Mouse (Mus musculus) naive thymus-derived CD4-positive, alpha-beta T cell, adult 2 months (primary cell): ENCODE measurements around the gene Ermard.
"Not testable (repeated sequence)": the region's sequence is repeated elsewhere in the genome, so short reads cannot be mapped to it uniquely, and the experiment has no call there.

Source experiments
- DNase-seq: peaks from one replicate; pipeline ENCODE4 v3.0.0-alpha.2; 2011; ENCODE audit warnings: low read depth

The Ermard gene

DNA sequence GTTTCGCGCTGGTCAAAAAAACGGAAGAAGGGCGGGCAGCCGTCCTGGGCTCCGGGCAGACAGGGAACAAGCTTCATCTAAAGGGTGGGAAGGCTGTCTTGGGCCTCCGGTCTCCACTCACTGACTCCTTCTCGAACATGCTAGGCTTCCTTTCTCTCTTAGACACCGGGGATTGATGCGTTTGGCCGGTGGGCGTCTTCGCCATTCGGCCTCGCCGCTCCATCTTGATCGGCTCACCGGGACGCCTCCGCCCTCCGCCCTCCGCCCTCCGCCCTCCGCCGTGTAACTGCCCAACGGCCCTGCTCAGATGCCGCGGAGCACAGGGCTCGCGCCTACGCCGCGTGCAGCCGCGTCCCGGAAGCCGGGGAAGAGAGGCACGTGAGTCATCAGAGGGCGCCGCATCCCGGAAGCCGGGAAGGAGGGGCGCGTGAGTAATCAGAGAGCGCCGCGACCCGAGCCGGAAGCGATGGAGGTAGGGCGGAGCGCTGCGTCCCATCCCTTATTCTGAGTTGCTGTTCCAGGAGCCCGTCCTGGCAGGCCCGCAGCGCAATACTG, at the start of gene Ermard, which contains the start of the genes Tcte3 and Gm3448:
Gene Ermard, plus strand, starts transcription at position 34 of the 555 bp plus-strand sequence.
Gene Tcte3, minus strand, starts transcription at position 314 of the 555 bp plus-strand sequence.
Gene Gm3448, minus strand, starts transcription at position 363 of the 555 bp plus-strand sequence.
- not testable (repeated sequence) for DNase-seq

DNA sequence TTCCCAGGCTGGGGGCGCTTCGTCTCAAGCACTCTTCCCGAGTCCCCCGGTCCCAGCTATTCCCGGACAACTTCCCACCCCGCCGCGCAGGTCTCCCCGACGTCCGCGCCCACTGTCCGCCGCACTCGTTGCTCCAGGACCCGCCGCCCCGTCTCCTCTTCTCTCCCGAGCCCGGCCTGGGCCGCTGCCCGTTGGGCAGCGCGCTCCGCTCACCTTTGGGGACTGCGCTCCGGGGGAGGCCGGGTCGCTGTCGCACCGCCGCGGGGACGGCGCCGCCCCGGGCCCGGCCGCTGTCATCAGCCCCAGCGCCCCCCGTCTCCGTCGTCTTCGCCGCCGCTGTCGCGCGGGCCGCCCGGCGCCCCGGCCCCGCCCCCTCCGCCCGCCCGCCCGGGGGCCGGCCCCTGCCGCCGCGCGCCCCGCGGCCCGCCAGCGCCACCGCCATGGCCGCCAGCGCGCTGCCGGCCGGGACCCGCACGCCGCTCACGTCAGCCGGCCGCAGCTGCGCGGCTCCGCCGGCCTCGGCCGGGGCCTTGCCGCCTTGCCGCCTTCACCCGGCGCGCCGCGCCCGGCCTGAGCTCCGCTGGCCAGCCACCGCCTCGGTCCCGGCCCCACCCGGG, 48.4 kb upstream of the Ermard start:
- not testable (repeated sequence) for DNase-seq

DNA sequence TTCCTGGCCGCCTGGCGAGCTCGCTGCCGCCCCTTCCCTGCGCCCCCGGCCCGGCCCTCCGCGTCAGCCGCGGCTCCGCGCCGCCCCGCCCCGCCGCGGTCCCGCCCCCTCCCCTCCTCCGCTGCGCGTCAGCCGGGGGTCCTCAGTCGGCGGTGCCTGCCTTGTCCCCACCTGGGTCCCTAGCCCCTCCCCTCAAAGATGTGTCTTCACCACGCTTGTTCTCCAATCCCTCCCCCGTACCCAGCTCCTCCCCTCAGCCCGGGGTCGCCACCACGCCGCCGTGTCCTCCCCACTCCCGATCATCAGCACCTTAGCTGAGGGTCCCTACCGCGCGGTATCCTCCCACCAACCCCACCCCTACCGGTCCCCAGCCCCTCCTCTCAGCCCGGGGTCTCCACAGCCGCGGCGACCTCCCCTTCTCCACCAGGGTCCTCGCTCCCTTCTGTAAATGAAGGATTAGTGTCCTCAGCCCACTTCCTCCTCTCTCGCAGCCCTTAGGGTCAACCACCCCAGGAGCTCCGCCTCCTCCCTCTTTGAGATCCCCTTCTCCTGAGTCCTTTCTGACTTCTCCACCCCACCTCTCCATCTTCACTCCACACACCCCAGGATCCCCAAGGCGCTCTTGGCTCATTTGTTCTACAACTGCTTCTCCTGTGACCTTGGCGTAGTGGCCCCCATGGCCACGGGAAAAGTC, 47.7 kb upstream of the Ermard start:
- DNase-seq: not testable (repeated sequence)

DNA sequence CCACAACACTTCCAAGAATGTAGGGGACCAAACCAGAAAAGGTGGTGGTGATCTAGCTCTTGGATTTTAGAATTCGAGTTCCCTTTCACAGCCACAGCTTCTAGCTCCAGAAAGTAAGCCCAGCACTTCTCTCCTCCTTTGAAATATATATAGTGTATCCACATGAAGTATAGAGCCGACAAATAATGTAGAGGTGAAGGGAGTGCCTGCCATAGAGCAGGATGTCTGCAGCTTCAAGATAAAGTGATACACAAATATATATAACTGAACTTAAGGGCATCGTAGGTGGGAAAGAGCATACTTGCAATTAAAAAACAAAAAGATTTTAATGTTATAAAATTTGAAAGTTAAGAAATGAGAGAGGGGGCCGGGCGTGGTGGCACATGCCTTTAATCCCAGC, 46.9 kb upstream of the Ermard start:
- not testable (repeated sequence) for DNase-seq

DNA sequence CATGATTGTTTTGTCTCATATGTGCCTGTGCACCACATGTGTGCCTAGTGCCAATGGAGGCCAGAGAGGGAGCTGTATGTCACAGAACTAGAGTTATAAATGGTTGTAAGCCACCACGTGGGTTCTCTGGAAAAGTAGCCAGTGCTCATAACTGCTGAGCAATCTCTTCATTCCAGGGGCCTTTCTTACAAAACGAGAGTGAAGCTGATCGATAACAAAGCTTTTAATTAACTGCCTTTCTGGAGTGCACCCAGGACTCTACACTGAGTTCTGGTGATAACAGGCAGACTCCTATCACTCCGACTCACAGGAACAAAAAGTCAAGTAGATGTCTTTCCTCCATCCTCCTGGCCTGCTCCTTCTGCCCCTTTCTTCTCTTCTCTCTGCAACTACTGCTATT, 41.0 kb upstream of the Ermard start:
- not testable (repeated sequence) for DNase-seq

DNA sequence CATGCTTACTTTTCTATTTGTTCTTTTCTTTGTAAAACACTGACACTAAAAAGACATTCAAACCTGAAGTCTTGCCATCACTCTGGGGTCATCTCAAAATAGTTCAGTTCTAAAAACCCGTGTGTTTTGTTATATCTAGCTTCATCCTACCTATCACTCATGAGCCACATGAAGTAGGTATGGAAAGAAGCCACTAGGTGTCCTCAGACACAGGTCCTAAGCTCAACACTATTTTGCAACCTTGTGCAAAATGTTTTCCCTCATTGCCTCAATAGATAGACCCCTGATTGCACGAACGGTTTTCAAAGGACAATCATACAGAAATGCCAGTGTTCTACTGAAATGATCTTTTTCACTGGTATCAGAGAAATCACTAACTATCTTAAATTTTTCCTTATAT, 31.9 kb upstream of the Ermard start:
- DNase-seq: not testable (repeated sequence)

DNA sequence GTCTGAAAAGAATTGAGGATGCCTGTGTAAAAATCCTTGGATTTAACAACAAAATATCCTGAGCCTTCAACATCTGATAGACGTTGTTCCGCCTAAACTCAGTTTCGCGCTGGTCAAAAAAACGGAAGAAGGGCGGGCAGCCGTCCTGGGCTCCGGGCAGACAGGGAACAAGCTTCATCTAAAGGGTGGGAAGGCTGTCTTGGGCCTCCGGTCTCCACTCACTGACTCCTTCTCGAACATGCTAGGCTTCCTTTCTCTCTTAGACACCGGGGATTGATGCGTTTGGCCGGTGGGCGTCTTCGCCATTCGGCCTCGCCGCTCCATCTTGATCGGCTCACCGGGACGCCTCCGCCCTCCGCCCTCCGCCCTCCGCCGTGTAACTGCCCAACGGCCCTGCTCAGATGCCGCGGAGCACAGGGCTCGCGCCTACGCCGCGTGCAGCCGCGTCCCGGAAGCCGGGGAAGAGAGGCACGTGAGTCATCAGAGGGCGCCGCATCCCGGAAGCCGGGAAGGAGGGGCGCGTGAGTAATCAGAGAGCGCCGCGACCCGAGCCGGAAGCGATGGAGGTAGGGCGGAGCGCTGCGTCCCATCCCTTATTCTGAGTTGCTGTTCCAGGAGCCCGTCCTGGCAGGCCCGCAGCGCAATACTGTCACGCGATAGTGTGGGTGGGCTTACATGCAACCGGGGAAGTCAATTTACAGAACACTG, 31.1 kb upstream of the Ermard start, which contains the start of gene Gm3435:
Gene Gm3435, plus strand, starts transcription at position 471 of the 708 bp plus-strand sequence.
- not testable (repeated sequence) for DNase-seq

DNA sequence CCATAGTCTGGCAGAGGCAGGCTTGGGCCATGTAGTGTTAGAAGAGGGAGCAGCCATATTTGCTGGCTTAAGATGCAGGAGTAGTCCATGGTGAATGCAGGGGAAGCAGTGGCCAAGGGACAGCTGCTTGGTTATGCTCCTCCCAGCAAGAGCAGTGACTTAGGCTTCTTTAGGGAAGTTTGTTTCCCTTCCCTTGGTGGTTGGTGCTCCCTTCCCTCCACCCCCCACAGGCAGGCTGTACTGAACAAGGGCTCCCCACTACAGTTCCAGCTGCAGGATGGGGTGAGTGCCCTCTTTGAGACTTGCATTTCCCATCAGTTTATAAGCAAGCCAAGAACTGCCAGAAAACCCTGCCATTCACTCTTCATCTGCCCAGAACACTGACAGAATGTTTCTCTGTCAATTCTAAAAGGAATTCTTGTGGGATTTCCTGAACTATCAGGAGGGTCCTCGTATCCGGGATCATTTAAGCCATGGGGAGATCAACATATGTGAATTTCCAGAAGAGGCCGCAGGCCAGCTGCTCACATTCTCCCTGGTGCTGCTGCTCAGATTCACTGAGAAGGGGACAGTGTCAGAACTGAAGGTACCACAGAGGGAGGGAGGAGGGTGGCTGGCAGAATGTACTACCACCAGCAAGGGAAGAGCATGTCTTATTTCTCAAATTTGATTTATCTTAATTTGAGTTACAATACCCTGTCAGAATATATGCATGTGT, 19.3 kb upstream of the Ermard start:
- DNase-seq: not testable (repeated sequence)

DNA sequence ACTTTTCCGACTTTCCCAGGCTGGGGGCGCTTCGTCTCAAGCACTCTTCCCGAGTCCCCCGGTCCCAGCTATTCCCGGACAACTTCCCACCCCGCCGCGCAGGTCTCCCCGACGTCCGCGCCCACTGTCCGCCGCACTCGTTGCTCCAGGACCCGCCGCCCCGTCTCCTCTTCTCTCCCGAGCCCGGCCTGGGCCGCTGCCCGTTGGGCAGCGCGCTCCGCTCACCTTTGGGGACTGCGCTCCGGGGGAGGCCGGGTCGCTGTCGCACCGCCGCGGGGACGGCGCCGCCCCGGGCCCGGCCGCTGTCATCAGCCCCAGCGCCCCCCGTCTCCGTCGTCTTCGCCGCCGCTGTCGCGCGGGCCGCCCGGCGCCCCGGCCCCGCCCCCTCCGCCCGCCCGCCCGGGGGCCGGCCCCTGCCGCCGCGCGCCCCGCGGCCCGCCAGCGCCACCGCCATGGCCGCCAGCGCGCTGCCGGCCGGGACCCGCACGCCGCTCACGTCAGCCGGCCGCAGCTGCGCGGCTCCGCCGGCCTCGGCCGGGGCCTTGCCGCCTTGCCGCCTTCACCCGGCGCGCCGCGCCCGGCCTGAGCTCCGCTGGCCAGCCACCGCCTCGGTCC, 17.0 kb upstream of the Ermard start:
- DNase-seq: not testable (repeated sequence)

DNA sequence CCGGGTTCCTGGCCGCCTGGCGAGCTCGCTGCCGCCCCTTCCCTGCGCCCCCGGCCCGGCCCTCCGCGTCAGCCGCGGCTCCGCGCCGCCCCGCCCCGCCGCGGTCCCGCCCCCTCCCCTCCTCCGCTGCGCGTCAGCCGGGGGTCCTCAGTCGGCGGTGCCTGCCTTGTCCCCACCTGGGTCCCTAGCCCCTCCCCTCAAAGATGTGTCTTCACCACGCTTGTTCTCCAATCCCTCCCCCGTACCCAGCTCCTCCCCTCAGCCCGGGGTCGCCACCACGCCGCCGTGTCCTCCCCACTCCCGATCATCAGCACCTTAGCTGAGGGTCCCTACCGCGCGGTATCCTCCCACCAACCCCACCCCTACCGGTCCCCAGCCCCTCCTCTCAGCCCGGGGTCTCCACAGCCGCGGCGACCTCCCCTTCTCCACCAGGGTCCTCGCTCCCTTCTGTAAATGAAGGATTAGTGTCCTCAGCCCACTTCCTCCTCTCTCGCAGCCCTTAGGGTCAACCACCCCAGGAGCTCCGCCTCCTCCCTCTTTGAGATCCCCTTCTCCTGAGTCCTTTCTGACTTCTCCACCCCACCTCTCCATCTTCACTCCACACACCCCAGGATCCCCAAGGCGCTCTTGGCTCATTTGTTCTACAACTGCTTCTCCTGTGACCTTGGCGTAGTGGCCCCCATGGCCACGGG, 16.4 kb upstream of the Ermard start:
- DNase-seq: not testable (repeated sequence)

DNA sequence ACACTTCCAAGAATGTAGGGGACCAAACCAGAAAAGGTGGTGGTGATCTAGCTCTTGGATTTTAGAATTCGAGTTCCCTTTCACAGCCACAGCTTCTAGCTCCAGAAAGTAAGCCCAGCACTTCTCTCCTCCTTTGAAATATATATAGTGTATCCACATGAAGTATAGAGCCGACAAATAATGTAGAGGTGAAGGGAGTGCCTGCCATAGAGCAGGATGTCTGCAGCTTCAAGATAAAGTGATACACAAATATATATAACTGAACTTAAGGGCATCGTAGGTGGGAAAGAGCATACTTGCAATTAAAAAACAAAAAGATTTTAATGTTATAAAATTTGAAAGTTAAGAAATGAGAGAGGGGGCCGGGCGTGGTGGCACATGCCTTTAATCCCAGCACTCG, 15.5 kb upstream of the Ermard start:
- DNase-seq: not testable (repeated sequence)

DNA sequence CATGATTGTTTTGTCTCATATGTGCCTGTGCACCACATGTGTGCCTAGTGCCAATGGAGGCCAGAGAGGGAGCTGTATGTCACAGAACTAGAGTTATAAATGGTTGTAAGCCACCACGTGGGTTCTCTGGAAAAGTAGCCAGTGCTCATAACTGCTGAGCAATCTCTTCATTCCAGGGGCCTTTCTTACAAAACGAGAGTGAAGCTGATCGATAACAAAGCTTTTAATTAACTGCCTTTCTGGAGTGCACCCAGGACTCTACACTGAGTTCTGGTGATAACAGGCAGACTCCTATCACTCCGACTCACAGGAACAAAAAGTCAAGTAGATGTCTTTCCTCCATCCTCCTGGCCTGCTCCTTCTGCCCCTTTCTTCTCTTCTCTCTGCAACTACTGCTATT, 9.6 kb upstream of the Ermard start:
- DNase-seq: not testable (repeated sequence)

DNA sequence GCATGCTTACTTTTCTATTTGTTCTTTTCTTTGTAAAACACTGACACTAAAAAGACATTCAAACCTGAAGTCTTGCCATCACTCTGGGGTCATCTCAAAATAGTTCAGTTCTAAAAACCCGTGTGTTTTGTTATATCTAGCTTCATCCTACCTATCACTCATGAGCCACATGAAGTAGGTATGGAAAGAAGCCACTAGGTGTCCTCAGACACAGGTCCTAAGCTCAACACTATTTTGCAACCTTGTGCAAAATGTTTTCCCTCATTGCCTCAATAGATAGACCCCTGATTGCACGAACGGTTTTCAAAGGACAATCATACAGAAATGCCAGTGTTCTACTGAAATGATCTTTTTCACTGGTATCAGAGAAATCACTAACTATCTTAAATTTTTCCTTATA, 553 bp upstream of the Ermard start:
- not testable (repeated sequence) for DNase-seq

DNA sequence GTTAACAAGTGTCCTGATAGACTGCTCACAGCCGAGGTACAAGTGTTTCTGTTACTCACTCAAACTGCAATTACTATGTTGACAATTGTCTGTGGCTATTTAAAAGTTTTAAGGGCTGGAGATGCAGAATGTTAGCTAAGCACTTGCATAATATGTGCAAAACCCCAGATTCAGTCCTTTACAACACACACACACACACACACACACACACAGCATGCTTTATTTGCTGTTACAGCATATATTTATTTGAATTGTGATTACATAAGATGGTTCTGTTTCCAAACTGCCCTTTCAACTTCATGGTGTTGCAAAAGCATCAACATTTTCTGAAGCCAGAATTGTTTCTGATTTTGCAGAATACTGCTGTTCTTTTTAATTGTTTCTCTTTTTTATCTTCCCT, 9.3 kb downstream of the Ermard start:
- DNase-seq: not testable (repeated sequence)

DNA sequence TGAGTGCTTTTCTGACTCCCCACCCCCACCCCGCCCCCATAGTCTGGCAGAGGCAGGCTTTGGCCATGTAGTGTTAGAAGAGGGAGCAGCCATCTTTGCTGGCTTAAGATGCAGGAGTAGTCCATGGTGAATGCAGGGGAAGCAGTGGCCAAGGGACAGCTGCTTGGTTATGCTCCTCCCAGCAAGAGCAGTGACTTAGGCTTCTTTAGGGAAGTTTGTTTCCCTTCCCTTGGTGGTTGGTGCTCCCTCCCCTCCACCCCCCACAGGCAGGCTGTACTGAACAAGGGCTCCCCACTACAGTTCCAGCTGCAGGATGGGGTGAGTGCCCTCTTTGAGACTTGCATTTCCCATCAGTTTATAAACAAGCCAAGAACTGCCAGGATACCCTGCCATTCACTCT, 11.8 kb downstream of the Ermard start:
- not testable (repeated sequence) for DNase-seq

DNA sequence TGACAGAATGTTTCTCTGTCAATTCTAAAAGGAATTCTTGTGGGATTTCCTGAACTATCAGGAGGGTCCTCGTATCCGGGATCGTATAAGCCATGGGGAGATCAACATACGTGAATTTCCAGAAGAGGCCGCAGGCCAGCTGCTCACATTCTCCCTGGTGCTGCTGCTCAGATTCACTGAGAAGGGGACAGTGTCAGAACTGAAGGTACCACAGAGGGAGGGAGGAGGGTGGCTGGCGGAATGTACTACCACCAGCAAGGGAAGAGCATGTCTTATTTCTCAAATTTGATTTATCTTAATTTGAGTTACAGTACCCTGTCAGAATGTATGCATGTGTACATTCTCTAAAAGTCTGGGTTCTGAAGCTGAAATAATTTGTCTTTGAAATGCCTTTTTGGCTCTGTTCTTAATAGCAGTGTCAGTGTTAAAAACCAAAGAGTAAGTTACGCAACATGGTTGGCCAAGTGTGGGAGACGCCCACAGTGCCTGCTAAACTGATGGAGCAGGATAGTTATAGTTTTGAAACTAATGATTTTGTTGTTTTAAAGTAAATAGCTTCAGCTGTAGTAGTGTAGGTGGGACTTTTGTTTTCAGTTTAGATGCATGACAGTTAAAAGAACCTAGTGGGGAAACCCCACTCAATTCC, 12.3 kb downstream of the Ermard start:
- not testable (repeated sequence) for DNase-seq

DNA sequence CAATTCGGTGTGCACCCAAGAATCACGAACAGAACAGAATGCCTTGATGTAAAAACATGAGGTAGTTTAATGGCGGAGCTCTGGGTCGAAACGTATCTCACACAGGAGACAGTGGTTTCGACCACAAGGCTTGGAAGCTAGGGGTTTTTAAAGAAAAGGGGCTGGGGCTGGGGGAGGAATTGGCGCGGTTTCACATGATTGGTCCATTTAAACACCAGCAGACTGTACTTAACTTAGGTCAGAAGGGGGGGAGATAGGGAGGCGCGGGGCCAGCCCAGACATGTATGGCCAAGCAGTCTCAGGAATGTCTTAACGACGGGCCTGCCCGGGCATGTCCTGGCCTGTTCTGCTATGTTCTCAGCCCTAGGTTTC, 12.8 kb downstream of the Ermard start:
- DNase-seq: not testable (repeated sequence)

DNA sequence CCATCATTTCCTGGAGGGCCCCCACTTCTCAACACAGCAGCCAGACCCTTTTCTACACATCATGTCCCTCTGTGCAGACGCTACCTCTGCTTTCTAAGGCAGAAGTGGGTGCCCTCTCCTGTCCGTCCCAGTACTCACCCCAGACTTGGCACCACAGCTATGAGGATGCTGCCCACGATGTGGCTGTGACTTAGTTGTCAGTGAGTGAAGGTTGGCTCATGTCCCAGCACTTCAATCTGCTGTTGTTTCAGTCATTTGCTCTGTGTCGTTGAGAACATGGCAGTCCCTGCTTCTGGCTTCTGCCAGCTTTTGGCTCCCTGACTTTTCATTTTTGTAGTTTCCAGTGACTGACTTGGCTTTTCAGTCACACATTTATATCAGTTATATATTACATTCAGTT, 14.9 kb downstream of the Ermard start:
- no peak for DNase-seq

DNA sequence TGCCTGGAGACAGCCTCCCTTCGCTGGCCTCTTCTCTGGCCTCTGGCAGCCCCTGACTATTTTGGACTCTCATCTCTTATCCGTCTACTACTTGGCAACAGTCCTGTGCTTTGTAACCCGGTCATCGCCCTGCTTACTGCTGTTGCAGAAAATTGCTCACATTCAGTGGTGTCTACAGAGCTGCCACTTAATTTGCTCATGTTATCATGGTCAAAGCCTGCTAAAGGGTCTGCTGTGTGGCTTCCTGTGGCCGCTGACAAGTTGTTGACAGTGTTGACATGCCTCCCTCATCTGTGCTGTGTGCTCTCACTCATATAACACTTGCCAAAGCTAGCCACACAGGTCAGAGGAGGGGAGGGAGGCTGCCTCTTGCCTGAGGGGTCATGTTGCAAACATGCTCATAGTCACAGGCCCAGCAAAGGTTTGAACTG, 17.2 kb downstream of the Ermard start:
- no peak for DNase-seq

DNA sequence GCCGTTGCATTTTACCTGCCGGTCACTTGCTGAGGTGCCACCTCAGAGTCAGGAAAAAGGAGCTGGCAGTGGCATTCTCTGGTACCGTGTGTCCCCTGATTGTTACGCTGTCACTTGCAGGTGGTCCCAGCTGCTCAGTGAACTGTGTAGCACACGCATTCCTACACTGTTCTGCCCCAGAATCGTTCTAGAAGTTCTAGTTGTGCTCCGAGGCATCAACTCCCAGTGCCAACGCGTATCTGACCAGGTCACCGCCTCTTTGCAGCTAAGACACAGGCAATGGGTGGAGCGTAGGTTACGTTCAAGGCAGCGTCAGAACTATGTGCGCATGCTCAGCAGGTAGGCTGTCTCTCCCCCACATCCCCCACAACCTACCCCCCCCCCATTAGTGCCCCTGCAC, 18.6 kb downstream of the Ermard start:
- DNase-seq: no peak
